Mouse (Mus musculus) ovary, adult 2 months (tissue): ENCODE results near the gene Myocd. TPM values are rescaled to one million over a fixed set of nuclear protein-coding genes. Genes with fewer than 3 reads are reported as not detected.

Source experiments
- polyA plus RNA-seq: library from polyadenylated mRNA; depleted of rRNA; stranded (reverse); fragments of >200 nt; gene quantifications from 2 replicates; pipeline ENCODE4 v1.2.3, GENCODE M21; 2012; rRNA removed

Gene Myocd
- 16.9 and 19.6 TPM in 2 replicates for polyA plus RNA-seq

GRCm38 (mm10) chr11:65269851-65270473 lies at the start of gene Myocd:
Gene Myocd, minus strand, starts transcription at chr11:65269989.

GRCm38 (mm10) chr11:65162767-65163120 lies 107.0 kb downstream of the Myocd start, which contains the start of gene Arhgap44:
Gene Arhgap44, minus strand, starts transcription at chr11:65162961.

GRCm38 (mm10) chr11:65159791-65160190 lies 110.0 kb downstream of the Myocd start, which contains the start of gene 1700086D15Rik:
Gene 1700086D15Rik, minus strand, starts transcription at chr11:65159891.

Other genes with a start within 250 kb of the Myocd start
- 0.15 TPM in 1 of 2 replicates, not detected in the other for gene 1700086D15Rik, start 110.1 kb downstream of the Myocd start, polyA plus RNA-seq
- 7.4 and 8.8 TPM in 2 replicates for gene Arhgap44, start 107.0 kb downstream of the Myocd start, polyA plus RNA-seq